Mouse (Mus musculus): ENCODE results near the gene Sytl1. TPM values are rescaled to one million over a fixed set of nuclear protein-coding genes. Genes with fewer than 3 reads are reported as not detected.
A peak's percentile ranks its signal among the peaks of the same experiment; 100 is the strongest.

Gene Sytl1
- polyA plus RNA-seq, 2 experiments, result 15.7 to 23.3 TPM

DNA sequence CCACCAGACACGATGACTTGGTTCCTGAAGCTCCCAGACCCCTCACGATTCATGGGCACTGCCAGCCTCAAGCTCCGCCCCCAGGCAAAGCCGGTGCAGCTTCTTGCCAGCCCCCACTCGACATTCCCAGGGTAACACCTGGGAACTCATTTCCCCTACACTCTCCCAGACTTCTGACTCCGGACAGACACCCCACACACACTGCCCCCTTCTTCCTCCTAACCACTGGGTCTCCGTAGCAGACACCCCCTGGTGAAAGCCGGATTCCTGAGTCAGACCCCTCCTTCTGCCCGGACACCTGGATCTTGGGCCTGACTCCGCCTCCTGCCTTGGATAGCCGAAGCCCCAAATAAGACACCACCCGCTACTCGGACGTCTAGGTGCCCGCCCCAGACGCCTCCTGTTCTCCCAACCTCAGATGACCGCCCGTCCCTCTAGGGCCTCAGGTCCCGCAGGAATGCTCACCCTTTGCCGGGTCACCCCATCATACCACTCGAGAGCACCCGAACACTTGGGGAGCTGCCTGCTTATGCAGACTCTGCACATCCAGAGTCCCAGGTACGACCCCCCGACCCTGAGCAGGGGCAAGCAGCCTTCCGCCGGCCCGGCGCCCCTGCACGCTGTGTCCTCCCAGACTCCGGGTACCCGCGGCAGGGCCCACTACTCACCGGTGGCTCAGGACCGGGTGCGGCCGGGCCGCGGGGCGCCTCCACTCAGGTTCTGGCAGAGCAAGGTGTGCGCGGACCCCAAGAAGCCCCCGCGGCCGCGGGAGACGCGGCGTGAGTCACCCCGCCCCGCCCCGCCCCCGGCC lies 51.0 kb downstream of the Sytl1 start, which contains the start of the genes Cd164l2 and Gpr3:
Gene Cd164l2 (plus strand): TSS at position 381 of the 811 bp plus-strand sequence.
Gene Gpr3 (minus strand): TSS at position 786 of the 811 bp plus-strand sequence.
- Histone ChIP-seq H3K9ac (ENCODE audit: low read depth, low read length, severe bottlenecking) (peak within 1 kb of the TSS; percentile 64), H3K36me3 (ENCODE audit: control insufficient read depth, insufficient read depth, low read length) (no peaks in the 10 kb centered on the region), H3K4me3 (replicated peaks; ENCODE audit: low read length) (peak within 1 kb of the TSS; percentile 65), H3K9me3 (ENCODE audit: control insufficient read depth, low read length) (no peaks in the 10 kb centered on the region), H3K27ac (replicated peaks; ENCODE audit: low read depth, low read length) (no peak within 1 kb of the TSS), H3K4me2 (replicated peaks; ENCODE audit: low read depth, low read length, severe bottlenecking) (peak within 1 kb of the TSS; percentile 99), H3K4me1 (ENCODE audit: control insufficient read depth, insufficient read depth, low read length) (peaks cover 21% of the 10 kb centered on the region), H3K27me3 (ENCODE audit: control insufficient read depth, insufficient read depth, low read length) (peaks cover 18% of the 10 kb centered on the region)
- WGBS, result 2% methylated on average over 48 of the region's 52 CpGs
- DNase-seq (ENCODE audit: low spot score) (no peak), ATAC-seq (ENCODE audit: low FRiP score, low read depth) (peak; percentile 32)
- no peak for TF ChIP-seq POLR2A (IDR thresholded peaks at IDR 0.05; ENCODE audit: borderline replicate concordance, extremely low read depth, insufficient read depth, insufficient read length)

DNA sequence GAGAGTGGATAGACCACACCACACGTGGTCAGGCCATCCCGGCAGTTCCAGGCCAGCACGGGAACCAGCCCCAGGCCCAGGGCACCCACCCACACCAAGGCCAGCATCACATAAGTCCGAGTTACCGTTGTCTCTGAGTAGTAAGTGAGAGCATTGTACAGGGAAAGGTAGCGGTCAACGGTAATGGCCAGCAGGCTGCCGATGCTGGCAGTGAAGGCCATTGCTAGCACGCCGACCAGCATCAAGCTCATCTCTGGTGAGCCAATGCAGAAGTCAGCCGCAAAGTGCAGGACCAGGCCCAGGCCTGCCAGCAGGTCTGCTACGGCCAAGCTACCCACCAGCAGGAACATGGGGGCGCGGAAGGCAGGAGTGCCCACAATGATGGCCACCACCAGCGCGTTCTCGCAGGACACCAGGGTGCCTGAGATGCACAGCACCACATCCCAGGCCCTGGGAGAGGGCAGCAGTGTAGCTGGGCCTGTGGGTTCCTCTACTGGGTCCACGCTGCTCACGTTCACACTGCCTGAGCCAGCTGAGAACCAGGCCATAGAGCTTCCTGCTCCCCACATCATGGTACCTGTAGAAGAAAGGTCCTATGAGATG lies 52.0 kb downstream of the Sytl1 start:
- no peak overlapping the region for H3K9ac ChIP-seq (ENCODE audit: low read depth, low read length, severe bottlenecking)
- H3K27ac ChIP-seq (replicated peaks; ENCODE audit: low read depth, low read length), result no peak overlapping the region
- H3K27me3 ChIP-seq (ENCODE audit: control insufficient read depth, insufficient read depth, low read length), result peaks cover 18% of the 10 kb centered on the region
- 86% methylated on average over 19 of the region's 19 CpGs for WGBS
- H3K36me3 ChIP-seq (ENCODE audit: control insufficient read depth, insufficient read depth, low read length), result no peaks in the 10 kb centered on the region
- DNase-seq (ENCODE audit: low spot score), result no peak
- peaks cover 21% of the 10 kb centered on the region for H3K4me1 ChIP-seq (ENCODE audit: control insufficient read depth, insufficient read depth, low read length)
- TF ChIP-seq POLR2A (IDR thresholded peaks at IDR 0.05; ENCODE audit: borderline replicate concordance, extremely low read depth, insufficient read depth, insufficient read length), result no peak
- ATAC-seq (ENCODE audit: low FRiP score, low read depth), result no peak
- H3K4me3 ChIP-seq (replicated peaks; ENCODE audit: low read length), result no peak overlapping the region
- H3K4me2 ChIP-seq (replicated peaks; ENCODE audit: low read depth, low read length, severe bottlenecking), result no peak overlapping the region
- H3K9me3 ChIP-seq (ENCODE audit: control insufficient read depth, low read length), result no peaks in the 10 kb centered on the region

DNA sequence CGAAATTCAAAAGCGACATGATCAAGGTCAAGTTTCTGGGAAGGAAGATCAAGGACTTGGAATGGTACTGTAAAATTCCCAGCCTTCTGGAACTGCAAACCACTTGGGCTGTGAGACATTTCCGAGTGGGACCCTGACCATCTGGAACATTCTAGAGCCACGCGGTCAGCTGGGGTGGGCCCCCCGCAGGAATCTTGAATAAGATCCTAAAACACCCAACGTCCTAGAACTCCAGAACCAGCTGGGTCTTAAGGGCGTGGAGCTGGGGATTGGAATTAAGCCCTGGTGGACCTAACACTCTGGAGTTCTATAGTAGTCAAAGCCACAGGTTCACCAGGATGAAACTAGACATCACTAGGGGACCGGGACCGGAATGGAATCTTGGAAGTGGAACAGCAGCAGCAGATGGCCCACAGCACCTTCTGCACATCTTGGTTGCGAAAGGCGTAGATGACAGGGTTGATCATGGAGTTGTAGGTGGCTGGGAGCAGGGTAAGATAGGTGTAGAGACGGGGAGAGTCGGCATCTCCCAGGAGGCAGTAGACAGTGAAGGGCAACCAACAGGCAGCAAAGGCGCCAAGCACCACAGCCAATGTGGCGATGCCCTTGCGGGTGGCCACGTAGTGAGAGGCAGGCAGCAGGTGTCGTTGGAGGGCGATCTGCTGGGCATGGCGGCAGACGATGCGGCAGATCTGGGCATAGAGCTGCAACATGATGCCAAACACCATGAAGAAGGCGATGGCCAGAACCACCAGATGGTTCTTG lies 52.7 kb downstream of the Sytl1 start:
- WGBS, result 92% methylated on average over 24 of the region's 24 CpGs
- no peak for TF ChIP-seq POLR2A (IDR thresholded peaks at IDR 0.05; ENCODE audit: borderline replicate concordance, extremely low read depth, insufficient read depth, insufficient read length)
- ATAC-seq (ENCODE audit: low FRiP score, low read depth), result no peak
- H3K4me2 ChIP-seq (replicated peaks; ENCODE audit: low read depth, low read length, severe bottlenecking), result no peak overlapping the region
- peaks cover 21% of the 10 kb centered on the region for H3K4me1 ChIP-seq (ENCODE audit: control insufficient read depth, insufficient read depth, low read length)
- H3K36me3 ChIP-seq (ENCODE audit: control insufficient read depth, insufficient read depth, low read length), result no peaks in the 10 kb centered on the region
- H3K9me3 ChIP-seq (ENCODE audit: control insufficient read depth, low read length), result no peaks in the 10 kb centered on the region
- H3K9ac ChIP-seq (ENCODE audit: low read depth, low read length, severe bottlenecking), result no peak overlapping the region
- H3K4me3 ChIP-seq (replicated peaks; ENCODE audit: low read length), result no peak overlapping the region
- H3K27me3 ChIP-seq (ENCODE audit: control insufficient read depth, insufficient read depth, low read length), result peaks cover 18% of the 10 kb centered on the region
- no peak for DNase-seq (ENCODE audit: low spot score)
- no peak overlapping the region for H3K27ac ChIP-seq (replicated peaks; ENCODE audit: low read depth, low read length)

DNA sequence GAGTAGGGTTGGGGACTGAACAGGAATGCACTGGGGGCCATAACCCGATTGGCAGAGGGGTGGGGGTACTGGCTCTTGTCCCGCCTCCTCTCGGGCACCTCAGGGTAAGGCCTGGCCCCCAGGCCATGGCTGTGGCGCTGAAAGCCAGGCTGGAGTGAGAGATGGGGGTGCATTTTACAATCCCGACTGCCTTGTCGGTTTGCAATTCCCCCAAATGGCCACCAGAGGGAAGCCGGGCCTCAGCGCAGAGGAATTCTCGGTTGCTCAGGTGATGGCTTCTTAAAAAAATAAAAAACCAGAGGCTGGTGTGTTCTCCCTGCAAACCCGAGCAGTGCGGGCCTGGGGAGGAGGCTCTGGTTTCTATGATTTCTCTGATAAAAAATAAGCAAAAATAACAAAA lies 53.5 kb downstream of the Sytl1 start:
- DNase-seq (ENCODE audit: low spot score) (peak; percentile 78), ATAC-seq (ENCODE audit: low FRiP score, low read depth) (no peak)
- no peak overlapping the region for H3K27ac ChIP-seq (replicated peaks; ENCODE audit: low read depth, low read length)
- no peak for TF ChIP-seq POLR2A (IDR thresholded peaks at IDR 0.05; ENCODE audit: borderline replicate concordance, extremely low read depth, insufficient read depth, insufficient read length)
- H3K4me3 ChIP-seq (replicated peaks; ENCODE audit: low read length), result no peak overlapping the region
- no peaks in the 10 kb centered on the region for H3K9me3 ChIP-seq (ENCODE audit: control insufficient read depth, low read length)
- WGBS, result 3% methylated on average over 11 of the region's 11 CpGs
- peaks cover 25% of the 10 kb centered on the region for H3K4me1 ChIP-seq (ENCODE audit: control insufficient read depth, insufficient read depth, low read length)
- peaks cover 18% of the 10 kb centered on the region for H3K27me3 ChIP-seq (ENCODE audit: control insufficient read depth, insufficient read depth, low read length)
- H3K4me2 ChIP-seq (replicated peaks; ENCODE audit: low read depth, low read length, severe bottlenecking), result no peak overlapping the region
- H3K36me3 ChIP-seq (ENCODE audit: control insufficient read depth, insufficient read depth, low read length), result no peaks in the 10 kb centered on the region
- no peak overlapping the region for H3K9ac ChIP-seq (ENCODE audit: low read depth, low read length, severe bottlenecking)

DNA sequence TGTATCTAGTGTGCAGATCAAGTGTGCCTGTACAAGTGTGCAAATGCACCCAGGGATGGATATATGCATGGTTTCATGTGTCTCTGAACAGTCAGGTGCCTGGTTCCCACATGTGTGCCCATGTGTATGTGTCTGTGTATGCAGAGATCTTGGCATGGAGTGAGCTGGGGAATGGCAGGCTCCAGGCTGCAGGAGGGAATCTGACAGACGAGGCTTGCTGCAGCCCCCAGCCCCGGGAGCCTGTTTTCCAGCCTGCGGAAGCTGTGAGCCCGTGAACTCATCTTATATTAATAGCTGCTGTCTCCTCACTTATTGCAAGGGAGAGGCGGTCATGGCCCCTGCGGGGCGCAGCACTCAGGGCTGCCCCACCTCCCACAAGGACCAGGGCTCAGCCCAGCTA lies 58.5 kb downstream of the Sytl1 start:
- Histone ChIP-seq H3K4me3 (replicated peaks; ENCODE audit: low read length) (no peak overlapping the region), H3K9me3 (ENCODE audit: control insufficient read depth, low read length) (no peaks in the 10 kb centered on the region), H3K36me3 (ENCODE audit: control insufficient read depth, insufficient read depth, low read length) (no peaks in the 10 kb centered on the region), H3K27me3 (ENCODE audit: control insufficient read depth, insufficient read depth, low read length) (no peaks in the 10 kb centered on the region), H3K9ac (ENCODE audit: low read depth, low read length, severe bottlenecking) (peak overlapping the region; percentile 12; the same call in 1 of the 2 replicates), H3K4me2 (replicated peaks; ENCODE audit: low read depth, low read length, severe bottlenecking) (no peak overlapping the region), H3K27ac (replicated peaks; ENCODE audit: low read depth, low read length) (0 out of 2 replicates have a peak overlapping the region, but pooled peaks have one; percentile 13), H3K4me1 (ENCODE audit: control insufficient read depth, insufficient read depth, low read length) (peaks cover 31% of the 10 kb centered on the region)
- no peak for ATAC-seq (ENCODE audit: low FRiP score, low read depth)
- no peak for TF ChIP-seq POLR2A (IDR thresholded peaks at IDR 0.05; ENCODE audit: borderline replicate concordance, extremely low read depth, insufficient read depth, insufficient read length)
- DNase-seq (ENCODE audit: low spot score), result no peak
- WGBS, result 28% methylated on average over 7 of the region's 7 CpGs
